Mouse (Mus musculus): ENCODE measurements around the gene Abca3. TPM values are rescaled to one million over a fixed set of nuclear protein-coding genes. Genes with fewer than 3 reads are reported as not detected.

Gene Abca3
- polyA plus RNA-seq, 1 experiment: 41.6 TPM

- TF ChIP-seq GATA1 (IDR thresholded peaks at IDR 0.05; ENCODE audit: low read length): no peak
These were observed 99.5 kb downstream of the Abca3 start for GRCm38 (mm10) chr17:24451220-24451619.

- TF ChIP-seq GATA1 (IDR thresholded peaks at IDR 0.05; ENCODE audit: low read length): no peak
These were observed 101.6 kb downstream of the Abca3 start for GRCm38 (mm10) chr17:24453372-24453771.

- peak; percentile 11 for TF ChIP-seq GATA1 (IDR thresholded peaks at IDR 0.05; ENCODE audit: low read length)
These were observed 102.5 kb downstream of the Abca3 start for GRCm38 (mm10) chr17:24454218-24454755.

GRCm38 (mm10) chr17:24454756-24455522 is 103.2 kb downstream of the Abca3 start:
- no peak for TF ChIP-seq GATA1 (IDR thresholded peaks at IDR 0.05; ENCODE audit: low read length)

Other genes starting within 250 kb of the Abca3 start
- gene Pdpk1, start 201.0 kb upstream of the Abca3 start, polyA plus RNA-seq (2012): 23.7 and 100 TPM in 2 replicates
- 44.0 and 51.2 TPM in 2 replicates for gene Amdhd2, start 188.2 kb upstream of the Abca3 start, polyA plus RNA-seq (2012)
- gene Atp6v0c, start 182.2 kb upstream of the Abca3 start, polyA plus RNA-seq (2012): 119 and 331 TPM in 2 replicates
- gene Tbc1d24, start 146.4 kb upstream of the Abca3 start, polyA plus RNA-seq (2012): 14.4 and 17.8 TPM in 2 replicates
- gene Ntn3, start 142.4 kb upstream of the Abca3 start, polyA plus RNA-seq (2012): 2.3 TPM in 2 replicates
- 39.3 and 58.9 TPM in 2 replicates for gene Tedc2, start 131.1 kb upstream of the Abca3 start, polyA plus RNA-seq (2012)
- gene Ccnf, start 100.5 kb upstream of the Abca3 start, polyA plus RNA-seq (2012): 66.1 and 78.9 TPM in 2 replicates
- not detected in 2 replicates for gene Abca17, start 882 bp upstream of the Abca3 start, polyA plus RNA-seq (2012)
- gene Rnps1, start 62.6 kb downstream of the Abca3 start, polyA plus RNA-seq (2012): 301 and 446 TPM in 2 replicates
- 47.6 and 64.0 TPM in 2 replicates for gene Eci1, start 74.7 kb downstream of the Abca3 start, polyA plus RNA-seq (2012)
- not detected in 2 replicates for gene Dnase1l2, start 91.2 kb downstream of the Abca3 start, polyA plus RNA-seq (2012)
- 19.4 and 22.8 TPM in 2 replicates for gene E4f1, start 118.4 kb downstream of the Abca3 start, polyA plus RNA-seq (2012)
- 75.9 and 87.6 TPM in 2 replicates for gene Pgp, start 118.4 kb downstream of the Abca3 start, polyA plus RNA-seq (2012)
- gene Bricd5, start 121.9 kb downstream of the Abca3 start, polyA plus RNA-seq (2012): 0.10 TPM in 1 of 2 replicates, not detected in the other
- gene Mlst8, start 127.1 kb downstream of the Abca3 start, polyA plus RNA-seq (2012): 8.4 and 8.5 TPM in 2 replicates
- gene Caskin1, start 136.7 kb downstream of the Abca3 start, polyA plus RNA-seq (2012): 0.01 TPM in 1 of 2 replicates, not detected in the other
- 239 and 240 TPM in 2 replicates for gene Traf7, start 176.0 kb downstream of the Abca3 start, polyA plus RNA-seq (2012)
- gene Rab26, start 182.3 kb downstream of the Abca3 start, polyA plus RNA-seq (2012): 0.29 and 0.30 TPM in 2 replicates
- gene Pkd1, start 197.9 kb downstream of the Abca3 start, polyA plus RNA-seq (2012): 4.0 and 6.5 TPM in 2 replicates

All from G1E-ER4 (cell line).